Mouse (Mus musculus): ENCODE results near the gene Pacs1. TPM values are rescaled to one million over a fixed set of nuclear protein-coding genes. Genes with fewer than 3 reads are reported as not detected.
"Not testable (repeated sequence)": the region's sequence is repeated elsewhere in the genome, so short reads cannot be mapped to it uniquely, and the experiment has no call there.

The Pacs1 gene
- polyA plus RNA-seq, 1 experiment from 2014 or later = 28.9 TPM

GRCm38 (mm10) chr19:5092083-5092482 lies 180.8 kb downstream of the Pacs1 start:
- no peak overlapping the region for H3K27ac ChIP-seq
- H3K9me3 ChIP-seq = no peaks in the 10 kb centered on the region
- H3K4me3 ChIP-seq = no peak overlapping the region
- peaks cover 48% of the 10 kb centered on the region for H3K4me1 ChIP-seq
- no peak for ATAC-seq (ENCODE audit: low FRiP score, low read depth)
- no peak overlapping the region for H3K9ac ChIP-seq
- WGBS = 89% methylated on average over 10 of the region's 10 CpGs
- peaks cover 42% of the 10 kb centered on the region for H3K36me3 ChIP-seq
- H3K27me3 ChIP-seq = no peaks in the 10 kb centered on the region
- no peak overlapping the region for H3K4me2 ChIP-seq (replicated peaks)

- ATAC-seq (ENCODE audit: low FRiP score, low read depth) = no peak
- Histone ChIP-seq H3K36me3 (peaks cover 42% of the 10 kb centered on the region), H3K9ac (peak overlapping the region; percentile 83), H3K4me2 (replicated peaks) (peak overlapping the region; percentile 90), H3K9me3 (no peaks in the 10 kb centered on the region), H3K4me3 (peak overlapping the region; percentile 83), H3K27me3 (peaks cover 23% of the 10 kb centered on the region), H3K4me1 (peaks cover 34% of the 10 kb centered on the region), H3K27ac (no peak overlapping the region)
- WGBS = 87% methylated on average over 4 of the region's 4 CpGs
Observed at GRCm38 (mm10) chr19:5089324-5089723, 183.6 kb downstream of the Pacs1 start.

- H3K4me3 ChIP-seq = peak within 1 kb of the TSS; percentile 83
- peaks cover 29% of the 10 kb centered on the region for H3K4me1 ChIP-seq
- WGBS = under 1% methylated on average over 58 of the region's 58 CpGs
- peak within 1 kb of the TSS; percentile 90 for H3K4me2 ChIP-seq (replicated peaks)
- 0 out of 2 replicates have a peak within 1 kb of the TSS, but pooled peaks have one; percentile 49 for H3K27ac ChIP-seq
- peaks cover 36% of the 10 kb centered on the region for H3K36me3 ChIP-seq
- no peaks in the 10 kb centered on the region for H3K9me3 ChIP-seq
- H3K9ac ChIP-seq = peak within 1 kb of the TSS; percentile 83
- H3K27me3 ChIP-seq = peaks cover 35% of the 10 kb centered on the region
- ATAC-seq (ENCODE audit: low FRiP score, low read depth) = peak; percentile 95
Observed at GRCm38 (mm10) chr19:5087884-5088728, 184.8 kb downstream of the Pacs1 start, which contains the start of gene Yif1a. Yif1a (plus strand) TSS chr19:5088538.

GRCm38 (mm10) chr19:5086533-5086932 lies 186.4 kb downstream of the Pacs1 start:
- Histone ChIP-seq H3K4me1 (peaks cover 29% of the 10 kb centered on the region), H3K36me3 (peaks cover 20% of the 10 kb centered on the region), H3K27me3 (peaks cover 51% of the 10 kb centered on the region)
- not testable (repeated sequence) for H3K9ac ChIP-seq; H3K27ac ChIP-seq; H3K4me3 ChIP-seq; H3K9me3 ChIP-seq; ATAC-seq (ENCODE audit: low FRiP score, low read depth); H3K4me2 ChIP-seq (replicated peaks)
- 53% methylated on average over 4 of the region's 4 CpGs for WGBS

- Histone ChIP-seq H3K4me1 (peaks cover 29% of the 10 kb centered on the region), H3K4me2 (replicated peaks) (peak within 1 kb of the TSS; percentile 85), H3K36me3 (peaks cover 8% of the 10 kb centered on the region), H3K27me3 (peaks cover 63% of the 10 kb centered on the region), H3K9me3 (no peaks in the 10 kb centered on the region), H3K4me3 (peak within 1 kb of the TSS; percentile 50), H3K27ac (no peak within 1 kb of the TSS), H3K9ac (peak within 1 kb of the TSS; percentile 59)
- no peak for ATAC-seq (ENCODE audit: low FRiP score, low read depth)
- under 1% methylated on average over 48 of the region's 69 CpGs for WGBS
Observed at GRCm38 (mm10) chr19:5085145-5085863, 187.6 kb downstream of the Pacs1 start, which contains the start of gene Tmem151a. Tmem151a (minus strand) TSS chr19:5085531.

GRCm38 (mm10) chr19:5084834-5085144 lies 188.1 kb downstream of the Pacs1 start:
- Histone ChIP-seq H3K27ac (no peak overlapping the region), H3K9ac (no peak overlapping the region), H3K4me3 (peak overlapping the region; percentile 50), H3K9me3 (no peaks in the 10 kb centered on the region), H3K4me2 (replicated peaks) (peak overlapping the region; percentile 85), H3K36me3 (peaks cover 4% of the 10 kb centered on the region; the same call in 1 of the 2 replicates), H3K4me1 (peaks cover 29% of the 10 kb centered on the region), H3K27me3 (peaks cover 68% of the 10 kb centered on the region)
- no peak for ATAC-seq (ENCODE audit: low FRiP score, low read depth)
- 2% methylated on average over 15 of the region's 15 CpGs for WGBS

- Histone ChIP-seq H3K9me3 (no peaks in the 10 kb centered on the region), H3K36me3 (no peaks in the 10 kb centered on the region), H3K27me3 (peaks cover 74% of the 10 kb centered on the region), H3K27ac (no peak overlapping the region), H3K4me3 (peak overlapping the region; percentile 50; the same call in 1 of the 2 replicates), H3K9ac (no peak overlapping the region), H3K4me2 (replicated peaks) (no peak overlapping the region), H3K4me1 (peaks cover 24% of the 10 kb centered on the region)
- WGBS = 61% methylated on average over 3 of the region's 3 CpGs
- no peak for ATAC-seq (ENCODE audit: low FRiP score, low read depth)
Observed at GRCm38 (mm10) chr19:5083961-5084833, 188.7 kb downstream of the Pacs1 start.

Small RNAs within 50 kb of the gene (microRNA-seq; reads per million reads assigned to microRNA genes)
- not detected for gene Gm27468

Other genes with a start within 250 kb of the Pacs1 start
- 5.7 and 6.0 TPM in 2 replicates for gene Slc29a2, start 249.3 kb downstream of the Pacs1 start, polyA plus RNA-seq (2015; fragmentation: Nextera tagmentation; extraction: Ambion mirVana)
- 47.9 and 52.1 TPM in 2 replicates for gene B4gat1, start 234.3 kb downstream of the Pacs1 start, polyA plus RNA-seq (2015; fragmentation: Nextera tagmentation; extraction: Ambion mirVana)
- gene AC124502.3, start 234.2 kb downstream of the Pacs1 start, polyA plus RNA-seq (2015; fragmentation: Nextera tagmentation; extraction: Ambion mirVana) = 3.7 and 4.4 TPM in 2 replicates
- 36.7 and 40.5 TPM in 2 replicates for gene Brms1, start 231.8 kb downstream of the Pacs1 start, polyA plus RNA-seq (2015; fragmentation: Nextera tagmentation; extraction: Ambion mirVana)
- gene Rin1, start 222.6 kb downstream of the Pacs1 start, polyA plus RNA-seq (2015; fragmentation: Nextera tagmentation; extraction: Ambion mirVana) = 1.4 and 1.7 TPM in 2 replicates
- gene Cd248, start 205.0 kb downstream of the Pacs1 start, polyA plus RNA-seq (2015; fragmentation: Nextera tagmentation; extraction: Ambion mirVana) = 58.8 and 64.8 TPM in 2 replicates
- gene Tmem151a, start 187.6 kb downstream of the Pacs1 start, polyA plus RNA-seq (2015; fragmentation: Nextera tagmentation; extraction: Ambion mirVana) = 2.7 TPM in 2 replicates
- 88.5 and 94.5 TPM in 2 replicates for gene Yif1a, start 184.6 kb downstream of the Pacs1 start, polyA plus RNA-seq (2015; fragmentation: Nextera tagmentation; extraction: Ambion mirVana)
- 34.5 and 35.2 TPM in 2 replicates for gene Cnih2, start 174.6 kb downstream of the Pacs1 start, polyA plus RNA-seq (2015; fragmentation: Nextera tagmentation; extraction: Ambion mirVana)
- 248 and 251 TPM in 2 replicates for gene Rab1b, start 166.0 kb downstream of the Pacs1 start, polyA plus RNA-seq (2015; fragmentation: Nextera tagmentation; extraction: Ambion mirVana)
- 23.6 and 29.0 TPM in 2 replicates for gene Klc2, start 154.6 kb downstream of the Pacs1 start, polyA plus RNA-seq (2015; fragmentation: Nextera tagmentation; extraction: Ambion mirVana)
- 393 and 399 TPM in 2 replicates for gene Sf3b2, start 22.3 kb upstream of the Pacs1 start, polyA plus RNA-seq (2015; fragmentation: Nextera tagmentation; extraction: Ambion mirVana)
- 9.3 and 9.7 TPM in 2 replicates for gene Gal3st3, start 25.2 kb upstream of the Pacs1 start, polyA plus RNA-seq (2015; fragmentation: Nextera tagmentation; extraction: Ambion mirVana)
- gene Catsper1, start 62.6 kb upstream of the Pacs1 start, polyA plus RNA-seq (2015; fragmentation: Nextera tagmentation; extraction: Ambion mirVana) = not detected in 2 replicates
- 1.2 and 1.9 TPM in 2 replicates for gene Cst6, start 76.5 kb upstream of the Pacs1 start, polyA plus RNA-seq (2015; fragmentation: Nextera tagmentation; extraction: Ambion mirVana)
- gene Eif1ad, start 93.6 kb upstream of the Pacs1 start, polyA plus RNA-seq (2015; fragmentation: Nextera tagmentation; extraction: Ambion mirVana) = 54.9 and 62.3 TPM in 2 replicates
- 442 and 445 TPM in 2 replicates for gene Banf1, start 94.0 kb upstream of the Pacs1 start, polyA plus RNA-seq (2015; fragmentation: Nextera tagmentation; extraction: Ambion mirVana)
- gene Sart1, start 115.6 kb upstream of the Pacs1 start, polyA plus RNA-seq (2015; fragmentation: Nextera tagmentation; extraction: Ambion mirVana) = 81.8 and 84.8 TPM in 2 replicates
- gene Tsga10ip, start 129.4 kb upstream of the Pacs1 start, polyA plus RNA-seq (2015; fragmentation: Nextera tagmentation; extraction: Ambion mirVana) = 0.15 and 0.31 TPM in 2 replicates
- gene Drap1, start 151.9 kb upstream of the Pacs1 start, polyA plus RNA-seq (2015; fragmentation: Nextera tagmentation; extraction: Ambion mirVana) = 301 and 336 TPM in 2 replicates
- gene AI837181, start 152.0 kb upstream of the Pacs1 start, polyA plus RNA-seq (2015; fragmentation: Nextera tagmentation; extraction: Ambion mirVana) = 74.6 and 77.9 TPM in 2 replicates
- gene Fosl1, start 174.4 kb upstream of the Pacs1 start, polyA plus RNA-seq (2015; fragmentation: Nextera tagmentation; extraction: Ambion mirVana) = not detected in 2 replicates
- gene Ccdc85b, start 184.8 kb upstream of the Pacs1 start, polyA plus RNA-seq (2015; fragmentation: Nextera tagmentation; extraction: Ambion mirVana) = 6.2 and 7.0 TPM in 2 replicates
- gene Fibp, start 187.5 kb upstream of the Pacs1 start, polyA plus RNA-seq (2015; fragmentation: Nextera tagmentation; extraction: Ambion mirVana) = 129 and 131 TPM in 2 replicates
- 1.7 and 2.3 TPM in 2 replicates for gene Ctsw, start 195.4 kb upstream of the Pacs1 start, polyA plus RNA-seq (2015; fragmentation: Nextera tagmentation; extraction: Ambion mirVana)
- 209 and 216 TPM in 2 replicates for gene Efemp2, start 200.8 kb upstream of the Pacs1 start, polyA plus RNA-seq (2015; fragmentation: Nextera tagmentation; extraction: Ambion mirVana)
- 40.5 and 42.8 TPM in 2 replicates for gene Mus81, start 215.3 kb upstream of the Pacs1 start, polyA plus RNA-seq (2015; fragmentation: Nextera tagmentation; extraction: Ambion mirVana)
- 2,537 and 2,628 TPM in 2 replicates for gene Cfl1, start 217.3 kb upstream of the Pacs1 start, polyA plus RNA-seq (2015; fragmentation: Nextera tagmentation; extraction: Ambion mirVana)
- gene 1700020D05Rik, start 230.7 kb upstream of the Pacs1 start, polyA plus RNA-seq (2015; fragmentation: Nextera tagmentation; extraction: Ambion mirVana) = not detected in 2 replicates
- gene Snx32, start 237.4 kb upstream of the Pacs1 start, polyA plus RNA-seq (2015; fragmentation: Nextera tagmentation; extraction: Ambion mirVana) = 12.1 and 13.4 TPM in 2 replicates

Data from limb, embryonic 13.5 days (tissue).